ENCODE assay signal across 11 mouse cellular contexts in genomic region chr1:73045948-73046685, GRCm38 (mm10). TPM values are rescaled to one million over a fixed set of nuclear protein-coding genes. Genes with fewer than 3 reads are reported as not detected.
A peak's percentile ranks its signal among the peaks of the same experiment; 100 is the strongest.
DNase-seq lines count a peak whose midpoint lies in the region; ATAC-seq and TF ChIP-seq lines count a peak whose summit lies in the region.
"Had no signal": no experiment of that assay in that cellular context is flagged by ENCODE, and none has a peak within 500 bp of the region (broad histone marks: within the 10 kb centered on the region; RNA-seq: fewer than 3 reads in every experiment).

No protein-coding gene starts in this region.

- H3K27ac ChIP-seq in gastrocnemius, adult 2 months: peak overlapping the region; percentile 69
- H3K27ac ChIP-seq in hindbrain, embryonic 13.5 days: 0 out of 2 replicates have a peak overlapping the region, but pooled peaks have one; percentile 44
- H3K27ac ChIP-seq in cerebellum, adult 2 months (ENCODE audit: insufficient read depth, low read length): no peak overlapping the region

- H3K27me3 ChIP-seq in hindbrain, embryonic 13.5 days: no peaks in the 10 kb centered on the region
- H3K27me3 ChIP-seq in cerebellum, adult 2 months (ENCODE audit: control insufficient read depth, insufficient read depth, low read length): no peaks in the 10 kb centered on the region

- H3K4me3 ChIP-seq in gastrocnemius, adult 2 months: no peak overlapping the region
- no peak overlapping the region for H3K4me3 ChIP-seq in hindbrain, embryonic 13.5 days
- H3K4me3 ChIP-seq in cerebellum, adult 2 months (replicated peaks; ENCODE audit: insufficient read depth, low read depth, low read length): no peak overlapping the region

- no peak for TF ChIP-seq POLR2A in cerebellum, adult 2 months (IDR thresholded peaks at IDR 0.05; ENCODE audit: borderline replicate concordance, insufficient read depth, low read length)

- peaks cover 7% of the 10 kb centered on the region for H3K4me1 ChIP-seq in hindbrain, embryonic 13.5 days (replicated peaks)
- no peaks in the 10 kb centered on the region; the same call in 1 of the 2 replicates for H3K4me1 ChIP-seq in cerebellum, adult 2 months (ENCODE audit: control insufficient read depth, insufficient read depth, low read length)

- H3K9me3 ChIP-seq in hindbrain, embryonic 13.5 days: no peaks in the 10 kb centered on the region

- no peaks in the 10 kb centered on the region for H3K36me3 ChIP-seq in hindbrain, embryonic 13.5 days

- intact Hi-C loops in gastrocnemius, adult 2 months (cut with DNase I): loop anchor here (5.0 kb wide), 3 partner anchors 66 to 221 kb away; no protein-coding TSS in a partner anchor

- no peak for TF ChIP-seq CTCF in gastrocnemius, adult 2 months (IDR thresholded peaks at IDR 0.05)
- no peak for TF ChIP-seq CTCF in cerebellum, adult 2 months (IDR thresholded peaks at IDR 0.05; ENCODE audit: borderline replicate concordance, insufficient read depth, low read depth, low read length)

- WGBS in hindbrain, embryonic 13.5 days: 25% methylated on average over 9 of the region's 9 CpGs
- WGBS in cerebellum, adult 2 months: 76% methylated on average over 9 of the region's 9 CpGs

- H3K9ac ChIP-seq in hindbrain, embryonic 13.5 days: no peak overlapping the region

- 0 out of 2 replicates have a peak overlapping the region, but pooled peaks have one; percentile 1 for H3K4me2 ChIP-seq in hindbrain, embryonic 13.5 days

- DNase-seq in gastrocnemius, adult 2 months: peak; percentile 69
- no peak for DNase-seq in gastrocnemius, postnatal 10 days
- DNase-seq in kidney, postnatal 36 days: peak; percentile 2 to 20
- DNase-seq in kidney, adult 8-10 months: no peak
- DNase-seq in retina, postnatal 1 day: peak; percentile 50
- DNase-seq in cerebellum, adult 2 months: no peak
- DNase-seq in heart, postnatal 4 days: no peak
- DNase-seq: layer of hippocampus, postnatal 36 days; lung, adult 2 months had no signal

- no peak for ATAC-seq in hindbrain, embryonic 13.5 days (ENCODE audit: low FRiP score)

RNA-seq across cellular contexts. Expression of gene Tnp1, which starts 30.4 kb away (rescaled TPM):
- total RNA-seq in gastrocnemius, adult 2 months (2021): not detected
- total RNA-seq in gastrocnemius, postnatal 10 days (2021): not detected
- not detected in 2 replicates for polyA plus RNA-seq in hindbrain, embryonic 13.5 days (2015; fragmentation: Nextera tagmentation; extraction: Ambion mirVana)
- not detected in 2 replicates for polyA plus RNA-seq in cerebellum, adult 2 months (2012; rRNA removed)
- total RNA-seq in heart, postnatal 4 days (2021): not detected
- total RNA-seq: layer of hippocampus, postnatal 36 days; MEL had no signal
- polyA plus RNA-seq: lung, adult 2 months had no signal

Comparison
In these comparisons a context has a peak if more than half of its experiments do, and no peak if none do; other contexts are left out.
1. DNase-seq: peak in gastrocnemius, adult 2 months (single experiment), kidney, postnatal 36 days (2 of 2) and retina, postnatal 1 day (single experiment); none in gastrocnemius, postnatal 10 days (single experiment), kidney, adult 8-10 months (0 of 2), cerebellum, adult 2 months (0 of 2) and heart, postnatal 4 days (single experiment).